Mouse (Mus musculus) lung, postnatal 0 days (tissue): ENCODE data around the gene Ifitm3.

ENCODE experiments used
- CTCF ChIP-seq: IDR thresholded peaks from 2 replicates; pipeline ENCODE4 v1.5.1; 2016; ENCODE audit warnings: antibody characterized with exemption, mild to moderate bottlenecking
- EP300 ChIP-seq: IDR thresholded peaks from 2 replicates; pipeline ENCODE4 v1.6.1; 2016; ENCODE audit warnings: antibody characterized with exemption, mild to moderate bottlenecking, control low read depth

- peak; percentile 36 for TF ChIP-seq CTCF
- no peak for TF ChIP-seq EP300
Measured at GRCm38 (mm10) chr7:141016707-141017697, 6.4 kb upstream of the Ifitm3 start.
